Mouse (Mus musculus): ENCODE measurements around the gene Apln. TPM values are rescaled to one million over a fixed set of nuclear protein-coding genes. Genes with fewer than 3 reads are reported as not detected.

The Apln gene
- polyA plus RNA-seq, 1 experiment from 2014 or later, result 5.6 TPM

Other genes starting within 250 kb of the Apln start
- gene Smarca1, start 141.9 kb downstream of the Apln start, polyA plus RNA-seq (2015; fragmentation: Nextera tagmentation; extraction: Ambion mirVana), result 21.0 and 21.3 TPM in 2 replicates
- gene Ocrl, start 122.5 kb downstream of the Apln start, polyA plus RNA-seq (2015; fragmentation: Nextera tagmentation; extraction: Ambion mirVana), result 11.3 and 11.7 TPM in 2 replicates
- 0.29 and 0.47 TPM in 2 replicates for gene Xpnpep2, start 73.9 kb upstream of the Apln start, polyA plus RNA-seq (2015; fragmentation: Nextera tagmentation; extraction: Ambion mirVana)
- gene Sash3, start 111.6 kb upstream of the Apln start, polyA plus RNA-seq (2015; fragmentation: Nextera tagmentation; extraction: Ambion mirVana), result 1.6 and 2.0 TPM in 2 replicates
- 2.2 and 3.0 TPM in 2 replicates for gene Zdhhc9, start 174.0 kb upstream of the Apln start, polyA plus RNA-seq (2015; fragmentation: Nextera tagmentation; extraction: Ambion mirVana)
- gene Utp14a, start 222.0 kb upstream of the Apln start, polyA plus RNA-seq (2015; fragmentation: Nextera tagmentation; extraction: Ambion mirVana), result 9.7 and 9.8 TPM in 2 replicates